Mouse (Mus musculus) right cerebral cortex, postnatal 14 days (tissue): ENCODE measurements around the gene B830017H08Rik.

Experiments used
- DNase-seq: peaks from one replicate; pipeline ENCODE4 v3.0.0; 2022

B830017H08Rik gene

DNA sequence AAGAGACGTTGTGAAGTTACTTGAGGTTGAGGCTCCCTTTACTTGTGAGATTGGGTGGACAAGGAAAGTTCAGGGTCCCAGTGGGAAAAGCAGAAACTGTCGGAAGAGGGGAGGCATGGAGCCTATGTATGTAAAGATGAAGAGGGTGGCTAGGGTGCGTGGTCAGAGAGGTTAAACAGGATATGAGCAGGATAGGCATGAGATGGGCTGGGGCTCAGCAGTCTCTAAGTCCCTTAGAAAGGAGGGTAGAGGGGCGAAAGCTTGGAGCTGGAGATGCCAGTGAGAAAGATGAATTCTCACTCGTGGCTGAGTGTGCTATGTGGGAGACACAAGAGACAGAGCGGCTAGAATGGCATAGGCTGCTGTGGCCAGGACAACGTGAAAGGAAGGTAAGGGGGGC, at the start of gene B830017H08Rik:
Gene B830017H08Rik (plus strand): TSS at position 301 of the 400 bp plus-strand sequence.
- no peak for DNase-seq

GRCm38 (mm10) chr16:17785337-17785736, 47.6 kb upstream of the B830017H08Rik start:
- DNase-seq, result no peak

GRCm38 (mm10) chr16:17792728-17793127, 40.2 kb upstream of the B830017H08Rik start:
- DNase-seq, result no peak

- no peak for DNase-seq
These were observed 38.9 kb upstream of the B830017H08Rik start for GRCm38 (mm10) chr16:17794047-17794446.

DNA sequence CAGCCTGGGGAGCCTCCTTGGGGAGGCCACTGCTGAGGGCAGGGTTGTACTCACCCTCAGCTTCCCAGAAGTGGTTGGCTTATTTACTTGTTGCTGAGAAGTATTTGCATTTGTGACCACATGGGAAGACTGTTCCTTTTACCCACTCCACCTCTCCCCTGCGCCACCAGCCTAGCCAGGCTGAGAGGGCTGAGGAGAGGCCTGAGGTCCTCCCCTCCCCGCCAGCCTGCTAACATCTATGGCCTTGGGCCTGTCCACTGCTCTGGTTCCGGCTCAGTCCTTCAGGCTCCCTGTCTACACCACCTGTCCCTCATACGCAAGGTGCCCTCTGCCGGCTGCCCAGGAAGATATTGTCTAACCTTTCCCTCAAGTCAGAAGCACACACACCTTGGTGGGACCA, 37.3 kb upstream of the B830017H08Rik start:
- no peak for DNase-seq

DNA sequence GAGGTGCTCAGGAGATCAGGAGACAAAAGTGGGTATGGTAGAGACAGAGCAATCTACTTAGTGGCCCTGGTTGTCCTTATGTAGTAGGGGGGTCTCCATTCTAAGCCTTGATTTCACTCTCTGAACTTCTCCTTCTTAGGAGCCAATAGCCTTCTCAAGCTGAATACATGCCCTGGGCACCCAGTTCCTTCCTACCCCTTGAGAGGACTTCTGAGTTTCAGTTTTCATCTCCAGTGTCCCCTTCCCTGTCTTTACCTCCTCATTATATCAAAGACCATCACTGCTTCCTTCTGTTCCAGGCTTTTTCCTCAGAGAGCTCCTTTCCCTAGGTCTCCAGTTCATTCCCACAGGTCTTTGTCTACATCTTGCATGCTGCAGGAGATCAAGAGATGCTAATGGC, 36.4 kb upstream of the B830017H08Rik start:
- DNase-seq, result no peak

DNA sequence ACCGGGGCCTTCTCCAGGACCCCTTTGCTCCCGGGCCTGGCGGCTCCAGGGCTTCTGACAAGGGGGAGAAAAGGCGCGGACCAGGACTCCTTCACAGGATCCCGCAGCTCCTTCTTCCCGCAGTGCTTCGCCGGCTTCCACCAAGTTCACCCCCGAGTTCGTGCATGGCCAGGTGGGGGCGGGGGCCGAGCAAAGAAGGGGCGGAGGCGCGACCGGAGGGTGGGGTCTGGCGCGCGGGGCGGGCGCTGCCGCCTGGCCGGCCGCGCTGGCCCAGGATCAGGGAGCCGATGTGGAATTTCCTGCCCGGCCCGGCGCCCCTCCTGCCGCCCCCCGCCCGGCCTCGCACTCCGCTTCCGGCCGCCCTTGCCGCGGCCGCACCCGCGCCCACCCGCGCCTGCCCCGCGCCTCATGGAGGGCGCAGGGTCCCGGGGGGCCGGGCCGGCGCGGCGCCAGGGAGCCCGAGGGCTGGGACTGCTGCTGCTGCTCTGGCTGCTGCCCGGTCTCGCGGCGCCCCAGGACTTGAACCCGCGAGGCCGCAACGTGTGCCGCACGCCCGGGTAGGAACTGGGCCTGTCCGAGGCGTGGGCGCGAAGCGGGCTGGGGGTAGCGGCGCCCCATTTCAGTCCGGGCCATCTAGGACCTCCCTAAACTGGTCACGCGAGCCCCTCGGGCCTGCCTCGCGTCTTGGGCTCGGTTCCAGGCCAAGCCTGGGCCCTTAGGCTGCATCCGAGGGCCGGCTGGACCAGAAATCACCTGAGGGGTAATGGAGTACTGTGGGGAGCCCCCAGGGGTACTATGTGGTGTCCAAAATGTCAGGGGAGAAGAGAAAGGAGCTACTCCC, 35.7 kb upstream of the B830017H08Rik start, which contains the start of gene Scarf2:
Gene Scarf2 (plus strand): TSS at position 312 of the 841 bp plus-strand sequence.
- no peak for DNase-seq

DNA sequence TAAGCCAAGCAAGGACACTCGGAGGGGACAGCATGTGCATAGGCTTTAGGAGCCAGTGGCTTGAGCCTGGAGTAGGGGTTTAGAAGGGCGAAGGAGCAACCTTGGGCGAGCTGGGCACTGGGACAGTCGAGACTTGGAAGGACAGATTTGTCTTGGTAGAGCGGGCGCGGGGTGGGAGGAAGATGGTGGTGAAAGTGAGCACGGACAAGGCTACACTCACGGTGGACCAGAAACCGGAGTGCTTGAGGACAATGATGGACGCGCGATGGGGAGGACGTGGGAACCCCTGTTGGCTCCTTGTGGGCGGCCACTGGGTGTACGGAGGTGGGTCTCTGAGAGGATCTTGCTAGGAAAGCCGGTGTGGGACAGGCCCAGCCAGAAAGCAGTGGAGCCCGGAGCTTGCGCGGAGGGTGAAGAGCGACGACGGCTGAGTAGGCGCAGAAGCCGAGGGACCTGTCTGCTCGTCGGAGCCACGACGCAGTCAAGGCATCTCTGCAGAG, 35.1 kb upstream of the B830017H08Rik start:
- DNase-seq, result no peak

GRCm38 (mm10) chr16:17798321-17799180, 34.4 kb upstream of the B830017H08Rik start:
- no peak for DNase-seq

DNA sequence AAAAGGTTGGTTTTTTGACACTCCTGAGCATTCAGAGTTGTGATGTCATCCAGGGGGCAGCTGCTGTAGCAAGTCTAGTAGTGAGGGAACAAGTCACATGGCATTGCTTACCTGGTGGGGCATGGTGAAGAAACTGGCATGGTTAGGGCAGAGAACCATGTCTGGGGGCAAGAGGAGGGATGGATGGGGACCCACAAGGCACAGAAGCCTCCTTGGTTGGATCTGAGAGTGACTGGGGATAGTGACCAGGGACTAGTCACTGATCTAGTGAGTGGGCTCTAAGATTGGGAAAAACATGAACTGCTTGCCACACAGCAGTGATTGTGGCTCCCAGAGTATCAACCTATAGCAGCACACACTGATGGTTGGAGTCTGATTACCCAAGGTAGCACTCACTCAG, 33.3 kb upstream of the B830017H08Rik start:
- no peak for DNase-seq

GRCm38 (mm10) chr16:17801777-17802455, 31.0 kb upstream of the B830017H08Rik start:
- no peak for DNase-seq

DNA sequence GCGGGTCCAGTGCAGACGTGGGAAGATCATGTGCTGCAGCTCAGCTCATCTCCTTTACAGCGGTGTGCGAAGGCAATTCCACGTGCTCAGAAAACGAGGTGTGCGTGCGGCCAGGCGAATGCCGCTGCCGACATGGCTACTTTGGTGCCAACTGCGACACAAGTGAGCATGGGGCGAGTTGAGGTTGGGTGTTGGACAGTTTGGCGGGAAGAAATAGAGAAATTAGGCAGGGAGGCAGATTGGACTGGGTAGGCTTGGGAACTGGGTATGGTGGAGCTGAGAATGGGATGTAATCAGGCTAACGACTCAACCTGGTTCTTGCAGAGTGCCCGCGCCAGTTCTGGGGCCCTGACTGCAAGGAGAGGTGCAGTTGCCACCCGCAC, 30.5 kb upstream of the B830017H08Rik start:
- no peak for DNase-seq

DNA sequence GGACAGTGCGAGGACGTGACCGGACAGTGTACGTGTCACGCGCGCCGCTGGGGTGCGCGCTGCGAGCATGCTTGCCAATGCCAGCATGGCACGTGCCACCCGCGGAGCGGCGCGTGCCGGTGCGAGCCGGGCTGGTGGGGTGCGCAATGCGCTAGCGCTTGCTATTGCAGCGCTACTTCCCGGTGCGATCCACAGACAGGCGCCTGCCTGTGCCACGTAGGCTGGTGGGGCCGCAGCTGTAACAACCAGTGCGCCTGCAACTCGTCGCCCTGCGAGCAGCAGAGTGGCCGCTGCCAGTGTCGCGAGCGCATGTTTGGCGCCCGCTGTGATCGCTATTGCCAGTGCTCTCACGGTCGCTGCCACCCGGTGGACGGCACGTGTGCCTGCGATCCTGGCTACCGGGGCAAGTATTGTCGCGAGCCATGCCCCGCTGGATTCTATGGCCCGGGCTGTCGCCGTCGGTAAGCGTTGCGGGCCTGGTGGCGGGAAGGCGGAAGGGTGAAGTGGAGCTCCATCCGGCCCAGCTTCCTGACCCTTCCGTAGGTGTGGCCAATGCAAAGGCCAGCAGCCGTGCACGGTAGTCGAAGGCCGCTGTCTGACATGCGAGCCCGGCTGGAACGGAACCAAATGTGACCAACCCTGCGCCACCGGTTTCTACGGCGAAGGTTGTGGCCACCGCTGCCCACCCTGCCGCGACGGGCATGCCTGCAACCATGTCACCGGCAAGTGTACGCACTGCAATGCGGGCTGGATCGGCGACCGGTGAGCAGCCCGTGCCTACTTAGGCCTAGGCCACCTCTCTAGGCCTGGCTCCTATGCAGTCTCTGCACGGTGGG, 29.9 kb upstream of the B830017H08Rik start:
- DNase-seq, result peak; percentile 62

DNA sequence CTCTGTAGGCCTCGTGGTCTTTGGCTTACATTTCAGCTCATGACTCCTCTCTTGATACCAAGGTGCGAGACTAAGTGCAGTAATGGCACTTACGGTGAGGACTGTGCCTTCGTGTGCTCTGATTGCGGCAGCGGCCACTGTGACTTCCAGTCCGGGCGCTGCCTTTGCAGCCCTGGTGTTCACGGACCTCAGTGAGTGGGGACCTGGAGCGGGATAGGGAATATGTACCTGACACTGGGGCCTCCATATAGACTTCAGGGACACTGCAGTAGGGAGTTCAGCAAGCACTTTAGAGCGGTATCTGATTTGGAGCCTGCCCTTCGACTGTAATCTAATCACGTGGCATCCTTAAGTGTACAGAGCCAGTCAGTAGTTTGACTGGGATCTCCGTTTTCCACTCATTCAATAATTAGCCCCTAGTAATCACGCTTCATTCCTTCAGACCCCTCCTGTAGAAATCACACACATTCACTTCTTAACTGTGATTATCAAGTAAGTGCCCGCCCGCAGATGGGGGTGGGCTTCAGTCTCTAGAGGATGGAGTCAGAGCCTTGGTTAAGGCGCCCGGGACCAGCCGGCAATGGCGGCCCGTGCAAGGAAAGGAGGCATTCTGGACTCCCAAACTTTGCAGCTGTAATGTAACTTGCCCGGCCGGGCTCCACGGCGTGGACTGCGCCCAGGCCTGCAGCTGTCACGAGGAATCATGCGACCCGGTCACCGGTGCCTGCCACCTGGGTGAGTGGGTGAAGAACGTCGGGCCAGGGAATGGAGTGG, 29.1 kb upstream of the B830017H08Rik start:
- no peak for DNase-seq

- DNase-seq, result no peak
These were observed 28.4 kb upstream of the B830017H08Rik start for GRCm38 (mm10) chr16:17804449-17804912.

DNA sequence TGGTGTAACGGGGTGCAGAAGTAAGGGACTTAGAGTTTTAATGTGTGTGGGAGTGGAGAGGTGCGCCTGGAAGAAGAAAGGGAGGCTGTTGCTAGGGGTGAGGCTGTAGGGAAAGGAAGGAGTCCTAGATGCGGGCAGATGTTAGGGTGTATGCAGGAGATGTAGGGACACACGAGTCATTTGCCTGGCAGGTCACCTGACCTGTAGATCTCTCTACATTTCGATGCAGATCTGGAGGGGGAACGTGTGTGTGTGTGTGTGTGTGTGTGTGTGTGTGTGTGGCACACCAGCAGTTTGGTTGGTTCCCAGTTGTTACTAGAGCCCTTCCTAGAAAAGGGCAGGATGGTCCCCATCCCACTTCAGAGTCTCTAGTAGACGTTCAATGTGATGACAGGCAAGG, 27.9 kb upstream of the B830017H08Rik start:
- no peak for DNase-seq

- no peak for DNase-seq
These were observed 26.2 kb upstream of the B830017H08Rik start for GRCm38 (mm10) chr16:17806581-17807191.

GRCm38 (mm10) chr16:17807192-17808009, 25.5 kb upstream of the B830017H08Rik start:
- DNase-seq, result peak; percentile 90

DNA sequence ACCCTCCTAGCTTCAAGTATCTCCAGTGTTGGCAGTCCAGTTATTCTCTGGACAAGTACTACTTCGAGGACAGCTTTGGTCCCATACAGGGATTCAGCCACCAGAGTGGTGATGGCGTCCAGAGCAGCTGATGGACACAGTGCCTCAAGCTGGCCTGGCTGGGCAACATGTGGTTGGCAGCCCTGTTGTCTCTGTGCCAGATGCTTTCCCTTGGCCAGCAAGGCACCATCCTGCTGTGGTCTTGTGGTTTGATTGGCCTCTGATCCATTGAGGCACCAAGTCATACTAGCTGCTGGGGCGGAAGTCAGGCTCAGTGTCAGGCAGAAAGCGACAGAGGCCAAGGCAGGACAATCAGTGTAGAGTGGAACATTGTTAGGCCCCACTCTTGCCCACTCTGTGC, 23.8 kb upstream of the B830017H08Rik start:
- no peak for DNase-seq

DNA sequence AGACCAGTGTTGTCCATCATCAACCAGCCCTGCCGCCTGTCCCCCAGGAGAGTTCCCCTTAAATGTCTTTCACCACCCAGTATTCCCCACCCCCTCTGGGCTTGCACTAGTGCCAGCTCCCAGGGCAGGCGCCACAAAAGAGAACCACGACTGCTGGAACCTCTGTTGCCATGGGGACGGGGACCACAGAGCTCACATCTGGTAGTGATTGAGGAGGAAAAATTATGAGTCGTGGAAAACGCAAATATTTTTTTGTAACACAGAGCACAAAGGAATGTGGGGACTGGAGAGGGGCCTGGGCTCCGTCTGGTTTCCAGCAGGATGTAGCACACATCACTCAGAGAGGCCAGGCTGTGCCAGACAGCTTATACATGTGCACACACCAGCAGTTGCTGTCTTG, 23.2 kb upstream of the B830017H08Rik start:
- DNase-seq, result no peak
